Mouse (Mus musculus): ENCODE results near the gene Rabepk. TPM values are rescaled to one million over a fixed set of nuclear protein-coding genes. Genes with fewer than 3 reads are reported as not detected.
A peak's percentile ranks its signal among the peaks of the same experiment; 100 is the strongest.
"Not testable (repeated sequence)": the region's sequence is repeated elsewhere in the genome, so short reads cannot be mapped to it uniquely, and the experiment has no call there.

Gene Rabepk
- polyA plus RNA-seq, 1 experiment = 15.4 TPM

DNA sequence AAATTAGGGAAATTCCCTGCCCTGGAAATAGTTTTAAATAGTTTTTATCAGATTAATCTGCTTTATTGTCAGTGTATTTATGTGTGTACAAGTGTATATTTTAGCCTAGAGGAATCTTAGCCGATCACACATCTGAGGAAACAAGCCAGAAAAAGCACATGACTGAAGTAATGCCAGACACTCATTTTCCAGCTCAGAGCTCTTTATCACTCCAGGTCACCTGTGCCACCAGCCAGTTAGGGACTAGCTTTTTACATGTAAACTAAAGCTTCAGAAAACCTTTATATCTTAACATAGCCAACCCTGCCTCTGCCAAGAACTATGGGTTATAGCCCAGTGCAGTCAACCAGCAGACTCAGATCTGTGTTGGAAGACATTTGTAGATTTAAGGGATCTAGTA lies 5.1 kb upstream of the Rabepk start:
- DNase-seq (ENCODE audit: low spot score) = no peak

DNA sequence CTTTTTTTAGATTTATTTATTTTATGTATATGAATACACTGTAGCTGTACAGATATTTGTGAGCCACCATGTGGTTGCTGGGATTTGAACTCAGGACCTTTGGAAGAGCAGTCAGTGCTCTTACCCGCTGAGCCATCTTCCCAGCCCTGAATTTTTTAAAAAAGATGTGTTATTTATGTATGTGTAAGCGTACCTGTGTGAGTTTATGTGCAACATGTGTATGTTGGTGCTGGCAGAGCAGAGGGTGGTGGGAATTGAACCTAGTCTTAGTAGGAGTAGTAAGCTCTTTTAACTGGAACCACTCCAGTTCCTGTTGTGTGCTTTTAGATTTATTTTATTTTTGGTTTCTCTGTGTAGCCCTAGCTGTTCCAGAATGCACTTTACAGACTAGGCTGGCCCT lies 4.5 kb upstream of the Rabepk start:
- no peak for DNase-seq (ENCODE audit: low spot score)

DNA sequence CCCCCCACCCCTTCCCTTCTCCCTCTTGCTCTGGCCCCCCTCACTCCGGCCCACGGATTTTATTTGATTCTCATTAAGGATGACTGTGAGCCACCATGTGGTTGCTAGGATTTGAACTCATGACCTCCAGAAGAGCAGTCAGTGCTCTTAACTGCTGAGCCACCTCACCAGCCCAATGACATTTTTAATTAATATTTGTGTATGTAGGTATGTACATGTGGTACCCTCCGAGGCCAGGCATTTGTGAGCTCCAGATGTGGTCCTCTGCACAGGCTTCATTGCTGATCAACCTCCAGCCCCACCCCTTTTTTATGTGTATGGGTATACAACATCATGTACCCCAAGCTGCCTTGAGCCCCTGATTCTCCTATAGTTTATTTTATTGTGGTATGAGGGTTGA lies 4.0 kb upstream of the Rabepk start:
- DNase-seq (ENCODE audit: low spot score) = no peak

DNA sequence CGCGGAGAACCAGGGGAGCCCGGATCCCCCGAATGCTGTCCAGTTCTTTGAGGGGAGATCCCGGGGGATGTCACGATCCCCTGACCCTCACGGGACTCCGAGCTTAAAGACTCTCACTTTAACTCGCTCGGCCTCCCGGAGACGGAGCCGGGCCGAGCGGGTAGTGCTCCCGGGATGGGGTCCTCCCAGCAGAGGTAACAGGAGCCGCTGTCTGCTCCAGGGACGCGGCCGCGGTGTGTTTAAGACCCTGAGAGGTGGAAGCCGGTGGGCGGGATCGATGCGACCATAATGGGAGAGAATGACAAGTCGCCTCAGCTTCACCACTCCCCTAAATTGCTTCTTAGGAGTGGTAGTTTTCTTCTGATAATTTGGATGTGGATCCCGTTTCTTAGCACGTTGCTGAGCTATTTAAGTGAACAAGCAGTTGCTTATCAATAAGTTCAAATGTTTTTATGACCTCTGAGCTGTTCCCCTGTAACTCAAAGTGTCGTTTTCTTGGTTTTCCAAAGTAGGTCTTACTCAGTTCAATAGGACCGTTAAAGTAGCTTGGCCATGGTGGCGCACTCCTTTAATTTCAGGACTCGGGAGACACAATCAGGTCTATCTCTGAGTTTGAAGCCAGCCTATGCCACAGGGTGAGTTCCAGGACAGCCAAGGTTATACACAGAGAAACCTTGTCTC lies 3.0 kb upstream of the Rabepk start:
- not testable (repeated sequence) for DNase-seq (ENCODE audit: low spot score)

DNA sequence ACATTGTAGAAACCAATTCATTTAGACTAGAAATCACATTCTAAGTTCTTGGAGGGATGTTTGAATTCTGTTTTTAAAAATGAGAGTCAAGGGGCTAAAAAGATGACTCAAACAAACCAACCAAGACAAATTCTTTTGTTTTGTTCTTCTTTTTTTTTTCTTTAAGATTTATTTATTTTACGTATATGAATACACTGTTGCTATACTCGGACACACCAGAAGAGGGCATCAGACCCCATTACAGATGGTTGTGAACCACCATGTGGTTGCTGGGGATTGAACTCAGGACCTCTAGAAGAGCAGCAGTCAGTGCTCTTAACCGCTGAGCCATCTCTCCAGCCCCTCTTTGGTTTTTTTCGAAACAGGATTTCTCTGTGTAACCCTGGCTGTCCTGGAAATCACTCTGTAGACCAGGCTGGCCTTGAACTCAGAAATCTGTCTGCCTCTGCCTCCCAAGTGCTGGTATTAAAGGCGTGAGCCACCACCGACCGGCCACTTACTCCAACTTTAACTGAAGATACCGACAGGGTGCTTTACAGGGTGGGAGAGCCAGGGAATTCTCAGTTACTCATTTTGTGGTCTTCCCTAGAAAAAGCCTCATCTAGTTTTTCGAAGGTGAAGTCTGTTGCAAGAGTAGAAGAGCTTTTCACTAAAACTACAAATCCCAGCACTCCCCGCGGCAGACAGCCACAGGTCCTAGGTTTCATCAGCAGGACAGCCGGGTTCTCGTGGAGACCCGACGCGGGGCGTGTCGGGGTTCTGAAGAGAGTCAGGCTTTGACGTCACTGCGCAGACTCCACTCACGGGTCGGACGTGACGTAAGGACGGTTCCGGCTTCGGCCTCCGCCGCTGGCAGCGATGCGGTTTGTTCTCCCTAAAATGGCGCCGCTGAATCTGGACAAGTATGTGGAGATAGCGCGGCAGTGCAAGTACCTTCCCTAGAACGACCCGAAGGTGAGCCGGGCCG lies 2.1 kb upstream of the Rabepk start:
- peak; percentile 87 for DNase-seq (ENCODE audit: low spot score)

DNA sequence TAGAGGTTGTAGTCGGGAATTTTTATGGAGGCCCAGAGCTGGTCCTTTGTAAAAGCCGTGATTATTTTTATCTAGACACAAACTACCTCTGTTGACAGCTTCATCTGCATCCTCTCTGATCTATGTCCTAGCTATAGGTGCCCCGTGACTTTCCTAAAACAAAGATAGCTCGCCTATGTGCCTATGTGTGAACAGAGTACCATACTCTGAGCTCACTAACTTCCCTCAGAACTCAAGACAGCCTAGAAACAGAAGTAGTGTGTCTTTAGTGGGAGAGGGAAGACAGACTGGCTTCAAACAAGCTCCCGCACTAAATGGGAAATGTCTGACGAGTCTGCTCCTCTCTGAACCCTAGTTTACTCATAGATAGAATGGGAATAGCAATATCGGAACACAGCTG lies 659 bp upstream of the Rabepk start:
- no peak for DNase-seq (ENCODE audit: low spot score)

DNA sequence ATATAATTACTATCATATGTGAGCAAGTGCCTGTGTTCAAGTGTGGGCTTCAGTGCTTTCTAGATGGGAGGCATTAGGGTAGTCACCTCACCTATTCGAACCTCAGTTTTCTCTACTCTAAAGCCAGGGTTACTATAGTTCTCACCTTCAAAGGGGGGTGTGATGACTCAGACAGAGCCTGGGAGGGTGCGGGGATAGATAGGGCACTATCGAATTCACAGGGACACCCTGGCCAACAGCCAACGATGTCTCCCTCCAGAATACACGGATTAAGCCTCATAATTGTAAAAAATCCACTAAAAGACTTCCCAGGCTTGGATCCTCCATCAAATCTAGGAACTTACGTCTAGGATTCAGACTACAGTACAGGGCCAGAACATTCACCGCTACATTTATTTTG lies 4.3 kb downstream of the Rabepk start:
- no peak for DNase-seq (ENCODE audit: low spot score)

DNA sequence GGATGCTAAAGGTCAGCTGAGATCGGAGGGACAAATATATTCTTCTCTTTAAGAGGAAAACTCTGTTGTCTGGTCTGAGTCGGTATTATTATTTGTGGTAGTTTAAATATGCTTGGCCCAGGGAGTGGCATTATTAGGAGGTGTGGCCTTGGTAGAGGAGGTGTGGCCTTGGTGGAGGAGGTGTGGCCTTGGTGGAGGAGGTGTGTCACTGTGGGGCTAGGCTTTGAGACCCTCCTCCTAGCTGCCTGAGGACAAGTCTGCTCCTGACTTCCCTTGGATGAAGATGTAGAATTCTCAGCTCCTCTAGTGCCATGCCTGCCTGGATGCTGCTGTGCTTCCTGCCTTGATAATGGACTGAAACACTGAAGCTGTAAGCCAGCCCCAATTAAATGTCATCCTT lies 5.2 kb downstream of the Rabepk start:
- DNase-seq (ENCODE audit: low spot score) = no peak

DNA sequence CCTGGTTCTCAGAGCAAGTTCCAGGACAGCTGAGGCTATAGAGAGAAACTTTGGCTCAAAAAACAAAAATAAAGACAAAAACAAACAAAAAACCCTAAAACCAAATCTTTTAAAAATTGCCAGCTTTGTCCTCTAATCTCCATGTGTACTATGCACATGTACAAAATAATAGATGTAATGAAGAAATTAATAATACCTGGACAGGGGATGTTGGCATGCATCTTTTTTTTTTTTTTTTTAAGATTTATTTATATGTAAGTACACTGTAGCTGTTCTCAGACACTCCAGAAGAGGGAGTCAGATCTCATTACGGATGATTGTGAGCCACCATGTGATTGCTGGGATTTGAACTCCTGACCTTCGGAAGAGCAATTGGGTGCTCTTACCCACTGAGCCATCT lies 7.2 kb downstream of the Rabepk start:
- not testable (repeated sequence) for DNase-seq (ENCODE audit: low spot score)

DNA sequence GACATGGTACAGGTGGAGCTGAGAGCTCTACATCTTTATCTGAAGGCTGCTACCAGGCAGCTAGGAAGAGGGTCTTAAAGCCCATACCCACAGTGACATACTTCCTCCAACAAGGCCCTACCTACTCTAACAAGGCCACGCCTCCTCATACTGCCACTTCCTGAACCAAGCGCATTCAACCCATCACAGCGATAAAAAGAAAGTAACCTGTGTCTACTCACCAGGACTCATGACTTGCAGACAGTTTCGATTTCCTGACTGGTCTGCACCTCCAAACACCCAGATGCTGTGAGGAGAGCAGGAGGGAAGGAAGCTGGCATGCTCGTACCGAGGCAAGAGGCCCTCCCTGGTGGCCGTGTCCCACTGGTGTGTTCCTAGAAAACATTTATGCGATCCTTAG lies 9.4 kb downstream of the Rabepk start:
- DNase-seq (ENCODE audit: low spot score) = no peak

DNA sequence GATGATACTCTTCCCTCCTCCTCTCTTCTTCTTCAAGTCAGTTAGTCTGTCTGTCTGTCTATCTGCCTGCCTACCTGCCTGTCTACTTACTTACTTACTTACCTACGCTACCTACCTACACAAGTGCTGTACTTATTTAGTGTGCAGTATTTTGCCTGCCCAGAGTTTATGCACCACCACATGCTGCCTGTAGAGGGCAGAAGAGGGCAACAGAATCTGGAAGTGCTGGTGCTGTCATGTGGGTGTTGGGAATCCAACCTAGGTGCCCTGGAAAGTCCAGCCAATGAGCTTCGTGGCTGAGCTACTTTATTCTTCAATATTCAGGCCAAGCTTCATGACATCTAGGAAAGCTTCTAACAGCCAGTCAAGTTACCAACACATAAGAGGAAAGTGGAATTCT lies 15.6 kb downstream of the Rabepk start:
- no peak for DNase-seq (ENCODE audit: low spot score)

DNA sequence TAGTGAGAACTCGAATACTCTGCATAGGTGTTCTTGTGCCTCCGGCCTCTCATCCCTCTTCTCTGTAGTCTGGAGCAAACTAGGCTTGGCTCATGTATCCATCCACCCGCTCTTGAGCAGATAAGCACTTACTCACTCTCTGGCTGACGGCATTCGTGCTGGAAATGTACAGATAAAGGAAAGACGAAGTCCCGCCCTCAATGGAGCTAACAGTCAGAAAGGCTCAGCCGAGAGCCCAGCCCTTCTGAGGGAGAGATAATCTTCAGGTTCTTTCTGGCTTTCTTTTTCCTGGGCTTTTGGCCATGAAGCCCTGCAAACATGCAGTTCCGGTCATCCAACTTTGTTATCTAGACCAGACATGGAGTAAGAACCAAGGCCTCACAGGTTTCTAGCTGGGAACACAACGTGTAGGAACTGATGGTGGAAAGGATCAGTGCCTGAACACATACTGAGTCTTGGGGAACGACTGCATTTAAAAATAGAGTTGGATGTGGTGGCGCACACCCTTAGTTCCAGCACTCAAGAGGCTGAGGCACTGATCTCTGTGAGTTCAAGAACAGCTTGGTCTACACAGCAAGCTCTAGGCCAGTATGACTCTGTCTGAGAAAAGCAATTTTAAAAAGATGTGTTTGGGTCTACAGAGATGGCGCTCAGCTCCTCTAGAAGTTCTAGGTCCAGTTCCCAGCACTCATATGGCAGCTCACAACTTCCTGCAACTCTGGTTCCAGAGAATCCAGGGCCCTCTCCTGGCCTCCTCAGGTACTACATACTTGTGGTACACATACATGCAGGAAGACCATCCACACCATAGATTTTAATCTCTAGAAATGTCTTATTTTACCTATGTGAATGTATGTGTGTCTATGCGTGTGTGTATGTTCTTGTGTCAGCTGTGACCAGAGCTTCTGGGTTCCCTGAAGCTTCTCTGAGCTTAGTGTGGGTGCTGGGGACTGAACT lies 16.4 kb downstream of the Rabepk start:
- no peak for DNase-seq (ENCODE audit: low spot score)

DNA sequence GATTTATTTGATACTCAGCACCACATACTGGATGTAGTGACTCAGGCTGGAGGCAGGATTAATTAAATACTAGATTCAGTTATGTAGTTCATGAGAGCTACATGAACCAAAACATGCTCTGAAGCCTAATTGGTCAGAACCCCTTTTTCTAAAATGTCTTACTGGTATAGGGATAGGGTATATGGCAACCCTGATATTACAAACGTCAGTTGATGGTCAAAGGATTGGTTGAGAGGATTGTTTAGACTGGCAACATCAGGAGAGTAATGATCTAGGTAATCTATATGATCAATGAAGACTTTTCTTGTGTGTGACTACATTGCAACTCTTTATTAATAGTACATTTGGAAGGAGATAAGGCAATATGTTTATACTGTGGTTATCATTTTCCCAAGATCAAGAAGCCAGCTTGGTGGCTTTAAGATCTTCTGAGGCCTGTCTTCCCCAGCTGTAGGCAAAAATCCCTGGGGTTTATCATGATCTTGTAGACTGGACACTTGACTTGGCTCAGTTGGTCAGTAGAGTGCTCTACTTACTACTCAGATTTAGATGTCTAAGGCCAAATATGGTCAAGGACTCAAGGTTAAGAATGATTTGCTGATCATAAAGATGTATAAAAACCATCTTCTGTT lies 22.4 kb downstream of the Rabepk start:
- DNase-seq (ENCODE audit: low spot score) = no peak

DNA sequence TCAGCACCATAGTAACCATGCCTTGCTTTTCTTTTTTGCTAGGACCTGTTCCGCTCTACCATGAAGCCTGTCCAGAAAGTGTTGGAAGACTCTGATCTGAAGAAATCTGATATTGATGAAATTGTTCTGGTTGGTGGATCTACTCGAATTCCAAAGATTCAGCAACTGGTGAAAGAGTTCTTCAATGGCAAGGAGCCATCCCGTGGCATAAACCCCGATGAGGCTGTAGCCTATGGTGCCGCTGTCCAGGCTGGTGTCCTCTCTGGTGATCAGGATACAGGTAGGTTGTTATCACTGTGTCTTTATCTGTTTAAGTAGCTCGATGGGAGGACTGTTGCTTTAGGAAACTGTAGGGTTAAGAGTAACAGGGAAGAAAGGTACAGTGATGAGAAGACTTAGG lies 25.2 kb downstream of the Rabepk start:
- no peak for DNase-seq (ENCODE audit: low spot score)

DNA sequence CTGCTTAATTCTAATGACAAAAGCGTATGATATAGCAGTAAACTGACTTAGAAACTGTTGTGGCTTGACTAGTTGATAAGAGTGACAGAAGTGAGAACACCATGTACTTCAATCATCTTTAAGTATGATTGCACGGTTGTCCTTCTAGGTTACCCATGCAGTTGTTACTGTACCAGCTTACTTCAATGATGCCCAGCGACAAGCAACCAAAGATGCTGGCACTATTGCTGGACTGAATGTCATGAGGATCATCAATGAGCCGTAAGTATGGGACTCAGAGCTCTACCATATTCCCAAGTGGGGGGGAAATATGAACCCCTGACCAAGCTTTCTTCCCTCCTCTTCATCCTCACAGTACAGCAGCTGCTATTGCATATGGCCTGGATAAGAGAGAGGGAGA lies 26.0 kb downstream of the Rabepk start:
- no peak for DNase-seq (ENCODE audit: low spot score)

DNA sequence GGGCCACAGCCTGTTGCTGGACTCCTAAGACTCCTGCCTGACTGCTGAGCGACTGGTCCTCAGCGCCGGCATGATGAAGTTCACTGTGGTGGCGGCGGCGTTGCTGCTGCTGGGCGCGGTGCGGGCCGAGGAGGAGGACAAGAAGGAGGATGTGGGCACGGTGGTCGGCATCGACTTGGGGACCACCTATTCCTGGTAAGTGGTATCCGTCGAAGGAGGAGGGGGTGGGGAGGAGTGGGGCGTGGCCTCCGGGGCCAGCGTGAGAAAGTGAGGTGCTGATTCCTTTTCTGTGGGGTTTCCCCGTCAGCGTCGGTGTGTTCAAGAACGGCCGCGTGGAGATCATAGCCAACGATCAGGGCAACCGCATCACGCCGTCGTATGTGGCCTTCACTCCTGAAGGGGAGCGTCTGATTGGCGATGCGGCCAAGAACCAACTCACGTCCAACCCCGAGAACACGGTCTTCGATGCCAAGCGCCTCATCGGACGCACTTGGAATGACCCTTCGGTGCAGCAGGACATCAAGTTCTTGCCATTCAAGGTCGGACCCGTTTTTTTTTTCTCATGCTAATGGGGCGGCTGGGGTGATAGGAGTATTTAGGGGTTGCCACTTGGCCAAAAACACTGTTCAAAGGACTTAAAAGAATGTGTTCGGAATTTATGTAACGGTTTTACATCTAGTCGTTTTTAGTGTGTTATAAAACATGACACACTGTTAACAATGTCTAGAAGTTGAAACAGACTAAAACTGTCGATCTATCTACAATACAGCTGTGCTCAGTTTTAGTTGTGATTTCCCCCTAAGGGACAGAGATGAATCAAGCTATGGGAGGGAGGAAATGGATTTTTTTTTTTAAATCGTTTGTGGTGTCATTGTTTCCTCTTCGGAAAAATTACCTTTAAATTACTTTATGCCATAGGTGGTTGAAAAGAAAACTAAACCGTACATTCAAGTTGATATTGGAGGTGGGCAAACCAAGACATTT lies 27.2 kb downstream of the Rabepk start:
- DNase-seq (ENCODE audit: low spot score) = no peak

DNA sequence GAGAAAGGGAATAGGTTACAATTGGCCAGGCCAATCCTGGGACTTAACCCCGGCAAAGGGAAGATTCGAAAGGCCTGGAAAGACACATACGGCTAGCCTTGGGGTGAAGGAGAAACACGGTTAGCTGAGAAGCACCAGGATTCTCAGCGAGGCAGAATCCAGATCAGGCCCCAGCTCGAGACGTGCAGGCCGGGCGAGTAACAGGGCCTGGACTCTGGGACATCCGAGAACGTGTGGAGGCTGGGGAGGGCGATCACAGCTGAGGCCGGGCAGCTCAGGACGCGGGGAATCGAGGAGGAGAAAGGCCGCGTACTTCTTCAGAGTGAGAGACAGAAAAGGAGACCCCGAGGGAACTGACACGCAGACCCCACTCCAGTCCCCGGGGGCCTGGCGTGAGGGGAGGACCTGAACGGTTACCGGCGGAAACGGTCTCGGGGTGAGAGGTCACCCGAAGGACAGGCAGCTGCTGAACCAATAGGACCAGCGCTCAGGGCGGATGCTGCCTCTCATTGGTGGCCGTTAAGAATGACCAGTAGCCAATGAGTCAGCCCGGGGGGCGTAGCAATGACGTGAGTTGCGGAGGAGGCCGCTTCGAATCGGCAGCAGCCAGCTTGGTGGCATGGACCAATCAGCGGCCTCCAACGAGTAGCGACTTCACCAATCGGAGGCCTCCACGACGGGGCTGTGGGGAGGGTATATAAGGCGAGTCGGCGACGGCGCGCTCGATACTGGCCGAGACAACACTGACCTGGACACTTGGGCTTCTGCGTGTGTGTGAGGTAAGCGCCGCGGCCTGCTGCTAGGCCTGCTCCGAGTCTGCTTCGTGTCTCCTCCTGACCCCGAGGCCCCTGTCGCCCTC lies 28.1 kb downstream of the Rabepk start, which contains the start of gene Hspa5:
Gene Hspa5 (plus strand): TSS at position 603 of the 859 bp plus-strand sequence.
- DNase-seq (ENCODE audit: low spot score) = peak; percentile 98

DNA sequence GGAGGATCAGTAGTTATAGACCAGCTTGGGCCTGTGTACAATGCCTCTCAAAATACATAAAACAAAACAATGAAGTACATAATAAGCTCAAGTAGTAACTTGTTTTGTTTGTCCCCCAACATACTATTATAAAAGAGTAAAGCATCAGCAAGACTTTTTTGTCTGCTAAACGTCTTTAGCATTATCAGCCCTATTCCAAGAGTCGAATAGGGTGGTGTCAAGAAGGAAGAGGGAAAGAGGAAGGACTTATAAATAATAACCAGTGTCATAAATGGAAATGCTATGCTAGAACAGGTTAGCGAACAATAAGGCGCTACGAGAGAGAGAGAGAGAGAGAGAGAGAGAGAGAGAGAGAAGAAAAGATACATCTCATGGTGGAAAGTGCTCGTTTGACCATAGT lies 28.8 kb downstream of the Rabepk start:
- no peak for DNase-seq (ENCODE audit: low spot score)

DNA sequence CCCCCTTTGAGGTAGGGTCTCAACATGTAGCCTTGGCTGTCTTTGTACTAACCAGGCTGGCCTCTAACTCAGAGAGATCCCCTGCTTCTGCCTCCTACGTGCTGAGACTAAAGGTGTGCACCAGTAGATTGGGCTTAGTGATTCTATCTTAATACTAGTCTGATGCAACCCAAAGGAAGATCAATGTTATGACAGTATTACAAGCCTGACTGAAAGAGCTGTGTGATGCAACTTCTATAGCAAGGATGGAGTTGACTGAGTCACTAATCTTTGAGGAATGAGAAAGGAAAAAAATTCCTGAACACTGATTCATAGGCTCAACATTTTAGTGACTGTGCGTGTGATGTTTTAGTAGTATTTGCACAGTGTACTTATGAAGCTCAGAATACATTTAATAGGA lies 29.7 kb downstream of the Rabepk start:
- no peak for DNase-seq (ENCODE audit: low spot score)
